Mouse (Mus musculus) adrenal gland, postnatal 36 days (tissue): ENCODE results near the gene Mindy2. TPM values are rescaled to one million over a fixed set of nuclear protein-coding genes. Genes with fewer than 3 reads are reported as not detected.
"Not testable (repeated sequence)": the region's sequence is repeated elsewhere in the genome, so short reads cannot be mapped to it uniquely, and the experiment has no call there.

Source experiments
- DNase-seq, 2 experiments: peaks; one replicate each; pipeline ENCODE4 v3.0.0; 2021; ENCODE audit warnings: mixed read lengths in 1 of 2
- total RNA-seq, 2 experiments: library from RNA; stranded (reverse); gene quantifications; 2 replicates each; pipeline ENCODE4 v1.2.3; 2021

Mindy2 gene
- total RNA-seq, 2 experiments from 2014 or later, result 16.2 to 16.8 TPM

DNA sequence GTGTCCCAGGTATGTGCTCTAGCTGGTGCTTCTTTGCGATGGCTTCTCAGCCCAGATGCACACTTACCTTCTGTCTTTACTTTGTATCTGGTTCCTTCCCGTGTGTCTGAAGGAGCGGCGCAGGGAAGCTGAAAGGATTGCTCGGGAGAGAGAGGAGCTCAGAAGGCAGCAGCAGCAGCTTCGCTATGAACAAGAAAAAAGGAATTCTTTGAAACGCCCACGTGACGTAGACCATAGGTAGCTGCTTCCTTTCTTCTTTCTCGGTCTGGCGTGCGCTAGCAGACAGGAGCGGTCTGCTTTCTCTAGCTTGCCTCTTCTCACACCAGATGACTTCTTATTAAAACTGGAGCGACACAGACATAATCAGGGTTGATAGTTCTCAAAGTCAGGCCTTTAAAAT is 72.3 kb downstream of the Mindy2 start:
- DNase-seq, result no peak

DNA sequence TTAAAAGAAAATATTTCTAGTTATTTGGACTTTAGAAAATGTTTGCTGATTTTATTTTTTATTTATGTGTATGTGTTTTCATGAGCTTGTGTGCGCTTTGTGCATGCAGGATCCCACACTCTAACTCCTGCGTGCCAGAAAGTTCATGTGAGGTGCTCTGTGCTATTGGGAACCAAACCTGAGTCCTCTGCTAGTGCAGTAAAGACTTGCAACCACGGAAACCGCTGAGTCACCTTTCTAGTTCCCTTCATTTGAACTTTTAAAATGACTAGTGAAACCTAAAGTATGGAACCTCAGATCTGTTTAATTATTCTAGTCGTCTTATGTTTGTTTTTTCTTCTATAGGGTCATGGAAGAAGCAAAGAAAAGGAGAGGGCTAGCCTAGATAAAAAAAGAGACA is 76.0 kb downstream of the Mindy2 start:
- DNase-seq, result no peak

DNA sequence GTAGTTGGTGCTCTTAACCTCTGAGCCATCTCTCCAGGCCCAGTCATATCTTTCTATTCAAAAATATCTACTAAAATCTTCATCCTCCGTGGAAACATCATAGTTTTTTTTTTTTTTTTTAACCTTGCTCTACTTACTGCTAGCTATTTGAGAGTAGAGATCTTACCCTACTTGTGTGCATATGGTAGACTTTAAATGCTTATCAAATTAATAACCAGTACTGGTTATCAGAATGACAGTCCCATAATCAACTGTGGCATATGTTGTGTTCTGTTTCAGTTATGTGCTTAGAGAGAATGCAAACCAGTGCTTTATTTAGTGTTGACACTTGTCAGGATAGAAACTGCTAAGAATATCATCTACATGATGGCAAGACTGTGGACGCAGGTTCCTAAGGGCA is 78.9 kb downstream of the Mindy2 start:
- no peak for DNase-seq

DNA sequence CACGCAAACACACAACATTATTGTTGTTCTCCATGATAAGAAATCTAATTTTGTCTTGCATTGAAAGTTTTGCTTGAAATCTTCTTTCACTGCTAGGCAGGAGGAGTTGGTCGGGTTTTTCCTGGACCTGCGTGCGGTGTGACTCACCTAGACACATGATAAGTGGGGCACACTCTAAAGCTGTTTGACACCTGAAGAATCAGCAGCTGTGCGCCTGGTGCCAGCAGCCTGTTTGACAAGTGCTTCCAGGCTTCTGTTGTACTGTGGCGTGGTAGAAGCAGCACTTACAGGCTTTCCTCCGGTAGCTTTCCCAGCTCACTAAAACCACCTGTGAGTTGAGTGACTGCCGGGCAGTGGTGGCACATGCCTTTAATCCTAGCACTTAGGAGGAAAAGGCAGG is 86.6 kb downstream of the Mindy2 start:
- DNase-seq, result no peak

DNA sequence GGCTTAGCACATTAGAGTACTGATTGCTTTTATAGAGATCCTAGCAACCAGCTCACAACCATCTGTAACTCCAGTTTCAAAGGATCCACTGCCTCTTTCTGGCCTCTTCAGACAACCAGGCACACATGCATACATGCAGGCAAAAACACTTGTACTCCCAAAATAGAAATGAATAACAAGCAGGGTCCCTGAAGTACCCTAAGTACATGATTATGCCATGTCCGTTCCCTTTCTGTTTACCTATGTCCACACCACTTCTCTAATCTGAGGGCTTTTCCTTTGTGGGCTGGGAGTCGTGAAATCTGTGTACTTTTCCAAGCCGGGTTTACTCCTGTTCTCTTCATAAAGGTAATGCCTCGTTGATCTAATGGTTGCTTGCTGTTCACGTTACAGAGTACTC is 89.3 kb downstream of the Mindy2 start:
- no peak for DNase-seq

DNA sequence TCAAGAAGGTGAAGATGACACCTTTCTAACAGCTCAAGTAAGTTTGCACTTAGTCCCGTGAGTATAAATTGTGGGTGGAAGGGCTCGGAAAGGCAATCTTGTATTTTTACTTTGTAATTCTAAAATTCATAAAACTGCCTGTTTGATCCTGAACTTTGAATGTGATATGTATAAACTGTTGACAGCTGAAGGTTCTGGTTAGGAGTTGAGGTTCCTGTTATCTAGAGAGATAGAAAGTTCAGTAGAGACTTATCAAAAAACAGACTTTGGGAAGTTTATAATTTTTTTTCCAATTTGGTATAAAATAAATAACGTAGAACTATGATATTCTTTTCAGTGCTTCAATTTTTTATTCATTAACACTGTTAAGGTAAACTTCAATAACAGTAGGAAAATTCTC is 94.1 kb downstream of the Mindy2 start:
- no peak for DNase-seq

DNA sequence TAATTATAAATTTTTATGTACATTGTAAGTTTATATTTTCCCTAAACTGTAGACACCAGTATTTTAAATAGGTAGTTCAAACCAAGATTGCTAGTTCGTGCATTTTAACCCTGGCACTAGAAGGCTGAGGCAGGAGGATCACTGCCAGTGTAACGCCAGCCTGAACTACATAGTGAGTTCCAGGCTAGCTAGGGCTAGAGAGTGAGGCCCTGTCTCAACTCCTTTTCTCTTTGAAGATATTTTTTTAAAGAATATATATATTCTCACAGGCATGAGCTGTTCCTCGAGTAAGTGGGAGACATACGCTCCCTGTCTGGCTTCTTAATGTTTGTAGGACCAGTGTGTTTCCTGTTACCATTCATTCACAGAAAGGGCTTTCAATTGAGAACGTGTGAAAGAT is 100.2 kb downstream of the Mindy2 start:
- no peak for DNase-seq

DNA sequence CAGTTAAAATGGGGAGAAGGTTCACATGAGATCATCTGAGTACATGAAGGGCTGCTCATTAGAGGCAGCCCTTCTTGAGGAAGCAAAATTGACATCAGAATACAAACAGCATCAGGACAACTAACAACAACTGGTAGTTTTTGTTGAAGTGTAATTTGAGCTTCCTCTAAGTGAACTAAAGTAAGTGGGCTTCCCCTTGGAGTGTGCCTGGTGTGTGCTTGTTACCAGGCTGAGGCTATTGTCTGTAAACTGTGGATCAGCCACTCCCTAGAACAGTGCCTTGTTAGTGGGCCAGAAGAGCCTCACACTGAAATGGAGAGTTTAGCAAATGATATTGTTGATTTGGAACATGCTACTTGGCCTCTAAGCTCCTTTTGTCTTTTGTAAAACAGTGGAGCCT is 101.5 kb downstream of the Mindy2 start:
- no peak for DNase-seq

DNA sequence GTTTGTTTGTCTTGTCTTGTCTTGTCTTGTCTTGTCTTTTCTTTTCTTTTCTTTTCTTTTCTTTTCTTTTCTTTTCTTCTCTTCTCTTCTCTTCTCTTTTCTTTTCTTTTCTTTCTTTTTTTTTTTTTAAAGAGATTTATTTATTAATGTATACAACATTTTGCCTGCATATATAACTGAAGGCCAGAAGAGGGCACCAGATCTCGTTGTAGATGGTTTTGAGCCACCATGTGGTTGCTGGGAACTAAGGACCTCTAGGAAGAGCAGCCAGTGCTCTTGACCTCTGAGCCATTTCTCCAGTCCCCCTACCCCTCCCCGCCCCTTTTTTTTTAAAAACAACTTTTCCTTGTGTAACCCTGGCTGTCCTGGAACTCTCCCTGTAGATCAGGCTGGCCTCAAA is 104.7 kb downstream of the Mindy2 start:
- not testable (repeated sequence) for DNase-seq

DNA sequence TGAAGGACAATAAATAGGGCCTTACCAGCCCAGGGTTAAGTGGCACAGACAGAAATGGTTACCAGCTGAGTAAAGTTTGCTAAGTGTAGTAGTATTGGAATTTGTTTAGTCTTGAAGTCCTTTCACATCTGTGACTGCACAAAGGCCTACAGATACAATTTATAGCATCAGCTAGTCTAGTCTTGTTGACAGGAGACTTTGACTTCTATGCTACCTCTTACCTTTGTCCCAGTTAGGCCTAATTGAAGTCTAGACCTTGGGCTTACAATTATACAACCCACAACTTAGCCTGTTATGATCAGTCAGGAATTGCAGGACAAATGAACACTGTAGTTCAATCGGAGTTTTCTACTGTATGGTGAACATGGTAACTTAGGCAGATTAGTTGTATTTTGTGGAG is 105.5 kb downstream of the Mindy2 start:
- DNase-seq, result no peak

Other genes starting within 250 kb of the Mindy2 start
- gene Ccnb2, start 235.6 kb downstream of the Mindy2 start, total RNA-seq, result 1 to 10 TPM; 5.4 to 6.1 TPM
- 10 to 100 TPM; 38.8 to 39.4 TPM for gene Rnf111, start 153.4 kb downstream of the Mindy2 start, total RNA-seq
- 10 to 100 TPM; 32.5 to 38.6 TPM for gene Sltm, start 114.4 kb downstream of the Mindy2 start, total RNA-seq
- gene Gm10642, start 923 bp downstream of the Mindy2 start, total RNA-seq, result under 1 TPM; 0.40 to 0.56 TPM
- 10 to 100 TPM; 47.1 to 51.0 TPM for gene Adam10, start 21.8 kb upstream of the Mindy2 start, total RNA-seq